Mouse (Mus musculus) lung, adult 2 months (tissue): ENCODE results near the gene Ciz1.
"Not testable (repeated sequence)": the region's sequence is repeated elsewhere in the genome, so short reads cannot be mapped to it uniquely, and the experiment has no call there.

Source experiments
- CTCF ChIP-seq: fragments of 200-500 bp; IDR thresholded peaks from 2 replicates; pipeline ENCODE4 v1.5.1; 2011; ENCODE audit warnings: mild to moderate bottlenecking, low read length, control low read depth; ENCODE audit not compliant: insufficient read depth
- POLR2A ChIP-seq: fragments of 200-500 bp; IDR thresholded peaks from 2 replicates; pipeline ENCODE4 v1.6.1; 2011; ENCODE audit warnings: low read depth, mild to moderate bottlenecking, control low read depth, low read length, borderline replicate concordance; ENCODE audit errors: extremely low read depth

DNA sequence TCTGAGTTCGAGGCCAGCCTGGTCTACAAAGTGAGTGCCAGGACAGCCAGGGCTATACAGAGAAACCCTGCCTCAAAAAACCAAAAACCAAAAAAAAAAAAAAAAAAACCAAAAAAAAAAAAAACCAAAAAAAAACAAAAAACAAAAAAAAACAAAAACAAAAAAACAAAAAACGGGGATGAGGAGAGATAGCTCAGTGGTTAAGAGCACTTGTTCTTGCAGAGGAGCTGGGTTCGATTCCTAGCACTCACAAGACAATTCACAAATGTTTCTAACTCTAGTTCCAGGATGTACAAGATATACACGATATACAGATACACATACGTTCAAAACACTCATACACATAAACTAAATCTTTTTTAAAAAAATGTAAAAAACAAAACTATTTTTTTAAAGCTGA is 10.1 kb downstream of the Ciz1 start:
- not testable (repeated sequence) for TF ChIP-seq CTCF, POLR2A
